Mouse (Mus musculus): Measurements from ENCODE around the gene Olfr796. TPM values are rescaled to one million over a fixed set of nuclear protein-coding genes. Genes with fewer than 3 reads are reported as not detected.

Olfr796 gene
- total and polyA plus RNA-seq, 3 experiments, result not detected

DNA sequence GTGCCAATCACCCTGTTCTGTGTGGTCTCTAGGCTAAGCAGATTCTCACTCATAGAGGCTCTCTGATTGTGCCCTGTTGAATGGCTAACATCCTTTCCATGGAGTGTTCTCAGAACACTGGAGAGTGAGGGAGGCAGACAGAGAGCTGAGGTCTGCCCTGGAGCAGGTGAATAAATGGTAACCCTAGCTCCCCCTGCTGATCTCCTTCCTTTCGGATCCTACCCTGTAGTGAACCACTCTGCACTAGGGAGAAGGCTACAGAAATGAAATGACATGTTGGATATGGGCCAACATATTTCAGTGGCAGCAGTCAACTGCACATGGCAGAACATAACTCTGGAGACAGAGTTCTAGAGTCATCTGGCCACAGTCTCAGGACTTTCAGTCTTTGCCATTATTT is 9.4 kb upstream of the Olfr796 start:
- TF ChIP-seq USF1 (IDR thresholded peaks at IDR 0.05; ENCODE audit: low read depth, low read length) (no peak), CHD2 (IDR thresholded peaks at IDR 0.05; ENCODE audit: low read length) (no peak), USF2 (IDR thresholded peaks at IDR 0.05; ENCODE audit: borderline replicate concordance in 1 of 2, insufficient read depth in 1 of 2, low read depth in 1 of 2, low read length in 2 of 2) (no peak), MAZ (IDR thresholded peaks at IDR 0.05; ENCODE audit: low read depth, low read length) (no peak), NRF1 (IDR thresholded peaks at IDR 0.05; ENCODE audit: insufficient read depth, low read depth, low read length, poor library complexity, severe bottlenecking) (no peak), MYC (IDR thresholded peaks at IDR 0.05; ENCODE audit: low read depth, low read length) (no peak), SMC3 (IDR thresholded peaks at IDR 0.05; ENCODE audit: low read depth, low read length) (no peak), UBTF (IDR thresholded peaks at IDR 0.05; ENCODE audit: borderline replicate concordance, insufficient read depth, low read depth, low read length) (no peak), KAT2A (conservative IDR thresholded peaks at IDR 0.05; ENCODE audit: low read depth, low read length) (no peak), NELFE (IDR thresholded peaks at IDR 0.05; ENCODE audit: low read depth, low read length) (no peak), JUND (IDR thresholded peaks at IDR 0.05; ENCODE audit: low read depth, low read length) (no peak), SIN3A (IDR thresholded peaks at IDR 0.05; ENCODE audit: low read length) (no peak)

DNA sequence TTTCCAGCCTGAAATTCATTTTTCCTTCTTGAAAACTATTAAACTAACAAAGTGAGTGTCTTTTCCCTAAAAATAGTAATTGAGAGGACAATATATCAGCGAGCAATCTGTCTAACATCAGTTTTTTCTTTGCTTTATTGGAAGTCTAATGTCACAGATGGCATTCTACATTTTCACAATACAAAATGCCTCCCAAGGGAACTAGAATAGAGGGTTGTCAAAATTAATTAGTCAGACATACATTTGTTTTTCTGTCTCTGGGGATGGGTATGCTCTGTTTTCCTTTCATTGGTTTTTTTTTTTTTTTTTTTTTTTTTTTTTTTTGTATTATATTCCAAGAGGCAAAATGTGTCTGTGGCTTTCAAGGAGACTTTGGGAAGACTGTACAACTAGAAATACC is 35.3 kb downstream of the Olfr796 start:
- H3K36me3 ChIP-seq (ENCODE audit: control insufficient read depth in 1 of 2, insufficient read depth in 2 of 2, low read length in 2 of 2), result no peaks in the 10 kb centered on the region
- H3K27ac ChIP-seq (ENCODE audit: control insufficient read depth, low read depth, low read length), result no peak overlapping the region
- H3K4me1 ChIP-seq (ENCODE audit: control insufficient read depth in 1 of 2, insufficient read depth in 2 of 2, low read length in 2 of 2), result no peaks in the 10 kb centered on the region
- H3K4me3 ChIP-seq (ENCODE audit: control insufficient read depth in 1 of 2, insufficient read depth in 1 of 2, low read depth in 2 of 2, low read length in 2 of 2), result no peak overlapping the region
- no peaks in the 10 kb centered on the region for H3K9me3 ChIP-seq (replicated peaks; ENCODE audit: insufficient read depth, low read length)
- H3K9ac ChIP-seq (ENCODE audit: control insufficient read depth, low read depth, low read length, poor library complexity, severe bottlenecking), result no peak overlapping the region
- H3K79me2 ChIP-seq (ENCODE audit: control insufficient read depth, insufficient read depth, low read length, poor library complexity), result no peaks in the 10 kb centered on the region
- no peak for DNase-seq (ENCODE audit: low read depth, low spot score)
- H3K27me3 ChIP-seq (ENCODE audit: control insufficient read depth in 1 of 2, insufficient read depth in 2 of 2, low read length in 2 of 2), result no peaks in the 10 kb centered on the region
- no peak for TF ChIP-seq RAD21 (IDR thresholded peaks at IDR 0.05; ENCODE audit: low read depth, low read length)
- TF ChIP-seq BHLHE40 (IDR thresholded peaks at IDR 0.05; ENCODE audit: borderline replicate concordance, low read depth, low read length), result no peak
- TF ChIP-seq E2F4 (IDR thresholded peaks at IDR 0.05; ENCODE audit: borderline replicate concordance, low read depth, low read length), result no peak
- TF ChIP-seq CTCF (IDR thresholded peaks at IDR 0.05 in 2 of 3, conservative IDR thresholded peaks at IDR 0.05 in 1 of 3; ENCODE audit: control insufficient read depth in 1 of 3, insufficient read depth in 1 of 3, low read depth in 2 of 3, low read length in 3 of 3, poor library complexity in 1 of 3, severe bottlenecking in 1 of 3), result no peak
- TF ChIP-seq MAZ (IDR thresholded peaks at IDR 0.05; ENCODE audit: low read depth, low read length), result no peak
- no peak for TF ChIP-seq MEF2A (IDR thresholded peaks at IDR 0.05; ENCODE audit: extremely low read depth, insufficient replicate concordance, low read depth, low read length, poor library complexity, severe bottlenecking)
- TF ChIP-seq KAT2A (conservative IDR thresholded peaks at IDR 0.05; ENCODE audit: low read depth, low read length), result no peak
- no peak for TF ChIP-seq CHD2 (IDR thresholded peaks at IDR 0.05; ENCODE audit: low read length)
- TF ChIP-seq NELFE (IDR thresholded peaks at IDR 0.05; ENCODE audit: low read depth, low read length), result no peak
- no peak for TF ChIP-seq TBP (IDR thresholded peaks at IDR 0.05; ENCODE audit: low read depth, low read length)
- no peak for TF ChIP-seq JUND (IDR thresholded peaks at IDR 0.05; ENCODE audit: low read depth, low read length)
- no peak for TF ChIP-seq USF1 (IDR thresholded peaks at IDR 0.05; ENCODE audit: low read depth, low read length)
- no peak for TF ChIP-seq GATA1 (IDR thresholded peaks at IDR 0.05; ENCODE audit: low read depth, low read length)
- TF ChIP-seq USF2 (IDR thresholded peaks at IDR 0.05; ENCODE audit: borderline replicate concordance in 1 of 2, insufficient read depth in 1 of 2, low read depth in 1 of 2, low read length in 2 of 2), result no peak
- TF ChIP-seq MYB (IDR thresholded peaks at IDR 0.05; ENCODE audit: low read depth, low read length), result no peak
- TF ChIP-seq GABPA (IDR thresholded peaks at IDR 0.05; ENCODE audit: low read depth, low read length), result no peak
- TF ChIP-seq TAL1 (IDR thresholded peaks at IDR 0.05; ENCODE audit: low read length), result no peak
- no peak for TF ChIP-seq MAFK (IDR thresholded peaks at IDR 0.05; ENCODE audit: borderline replicate concordance, low read depth, low read length)
- TF ChIP-seq ZC3H11A (IDR thresholded peaks at IDR 0.05; ENCODE audit: low read depth, low read length), result no peak
- no peak for TF ChIP-seq RCOR1 (IDR thresholded peaks at IDR 0.05; ENCODE audit: low read depth, low read length)

More for the DNA sequence above, 9.4 kb upstream of the Olfr796 start:
- no peak overlapping the region for H3K4me3 ChIP-seq (ENCODE audit: control insufficient read depth in 1 of 2, insufficient read depth in 1 of 2, low read depth in 2 of 2, low read length in 2 of 2)
- no peaks in the 10 kb centered on the region for H3K36me3 ChIP-seq (ENCODE audit: control insufficient read depth in 1 of 2, insufficient read depth in 2 of 2, low read length in 2 of 2)
- no peak overlapping the region for H3K27ac ChIP-seq (ENCODE audit: control insufficient read depth, low read depth, low read length)
- no peak for DNase-seq (ENCODE audit: low read depth, low spot score)
- H3K9me3 ChIP-seq (replicated peaks; ENCODE audit: insufficient read depth, low read length), result no peaks in the 10 kb centered on the region
- H3K27me3 ChIP-seq (ENCODE audit: control insufficient read depth in 1 of 2, insufficient read depth in 2 of 2, low read length in 2 of 2), result no peaks in the 10 kb centered on the region
- no peaks in the 10 kb centered on the region for H3K4me1 ChIP-seq (ENCODE audit: control insufficient read depth in 1 of 2, insufficient read depth in 2 of 2, low read length in 2 of 2)
- H3K79me2 ChIP-seq (ENCODE audit: control insufficient read depth, insufficient read depth, low read length, poor library complexity), result no peaks in the 10 kb centered on the region
- H3K9ac ChIP-seq (ENCODE audit: control insufficient read depth, low read depth, low read length, poor library complexity, severe bottlenecking), result no peak overlapping the region

Measured in MEL (cell line).